Mouse (Mus musculus): ENCODE measurements around the gene Tigd2. TPM values are rescaled to one million over a fixed set of nuclear protein-coding genes. Genes with fewer than 3 reads are reported as not detected.

Tigd2 gene
- polyA plus RNA-seq, 1 experiment = 3.6 TPM

DNA sequence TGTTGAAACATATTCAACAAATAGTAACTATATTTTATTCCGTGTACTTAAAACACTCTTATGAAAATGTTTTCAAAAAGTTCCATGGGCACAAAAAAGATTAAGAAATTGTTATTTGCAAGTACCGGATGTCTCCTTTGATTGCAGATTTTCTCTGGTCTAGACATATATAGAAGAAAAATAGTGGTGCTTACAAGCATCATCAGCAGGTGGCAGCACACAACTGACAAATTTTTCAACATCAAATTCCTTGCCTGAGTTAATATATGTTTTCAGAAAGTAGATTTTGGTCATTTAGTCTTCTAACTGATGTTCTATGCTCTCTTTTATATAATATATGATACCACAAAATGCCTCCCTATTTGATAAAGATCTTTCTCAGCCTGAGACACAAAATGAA is 41.0 kb downstream of the Tigd2 start:
- no peaks in the 10 kb centered on the region for H3K36me3 ChIP-seq (ENCODE audit: control insufficient read depth, insufficient read depth, low read length)
- no peak overlapping the region for H3K27ac ChIP-seq (ENCODE audit: insufficient read depth, low read length)
- no peaks in the 10 kb centered on the region for H3K27me3 ChIP-seq (ENCODE audit: control insufficient read depth, insufficient read depth, low read length)
- no peak overlapping the region for H3K4me3 ChIP-seq (ENCODE audit: extremely low read depth, insufficient read depth, insufficient read length)
- WGBS = 25% methylated on average over 2 of the region's 2 CpGs
- DNase-seq (ENCODE audit: low read depth in 1 of 2, low spot score in 2 of 2) = peak; percentile 9 to 15
- TF ChIP-seq POLR2A (IDR thresholded peaks at IDR 0.05; ENCODE audit: low read depth, low read length) (no peak), CTCF (IDR thresholded peaks at IDR 0.05; ENCODE audit: extremely low read depth, insufficient read depth, insufficient read length, insufficient replicate concordance) (no peak)
- no peaks in the 10 kb centered on the region for H3K4me1 ChIP-seq (ENCODE audit: control insufficient read depth, insufficient read depth, insufficient read length)

DNA sequence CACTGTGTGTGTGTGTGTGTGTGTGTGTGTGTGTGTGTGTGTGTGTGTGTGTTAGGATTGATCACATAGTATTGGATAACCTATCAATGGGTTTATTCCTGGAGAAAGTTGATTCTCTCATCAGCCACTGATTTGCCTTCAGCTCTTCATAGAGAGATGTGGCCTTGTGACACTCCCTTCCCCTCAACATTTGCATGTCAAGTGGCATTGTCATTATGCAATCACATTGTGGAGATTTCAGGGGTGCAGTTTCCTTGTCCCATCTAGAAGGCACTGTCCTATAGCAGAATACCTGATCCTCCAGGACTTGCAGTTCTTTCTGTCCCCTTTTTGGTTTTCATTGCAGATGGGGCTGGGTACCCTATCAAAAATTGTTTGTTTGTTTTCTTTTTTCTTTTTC is 41.9 kb downstream of the Tigd2 start:
- no peak for DNase-seq (ENCODE audit: low read depth in 1 of 2, low spot score in 2 of 2)

DNA sequence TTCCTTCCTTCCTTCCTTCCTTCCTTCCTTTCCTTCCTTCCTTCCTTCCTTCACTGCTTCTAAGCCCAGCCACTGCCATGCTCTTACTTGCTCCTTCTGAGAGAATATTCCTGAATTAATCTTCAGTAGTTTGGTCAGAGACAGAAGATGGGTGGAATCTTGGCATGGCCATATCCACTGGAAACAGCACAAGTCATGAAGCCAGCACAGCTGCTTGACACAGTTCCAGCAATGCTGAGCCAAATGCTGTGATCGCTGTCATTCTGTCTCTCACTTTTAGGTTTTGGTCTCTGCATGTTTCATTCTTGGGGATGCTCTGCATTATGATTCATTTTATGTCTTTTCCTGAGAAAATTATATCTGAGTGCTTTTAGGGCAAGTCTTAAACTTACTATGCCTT is 47.2 kb downstream of the Tigd2 start:
- H3K36me3 ChIP-seq (ENCODE audit: control insufficient read depth, insufficient read depth, low read length) = no peaks in the 10 kb centered on the region

More for the DNA sequence above, 41.9 kb downstream of the Tigd2 start:
- H3K4me1 ChIP-seq (ENCODE audit: control insufficient read depth, insufficient read depth, insufficient read length) = no peaks in the 10 kb centered on the region
- H3K36me3 ChIP-seq (ENCODE audit: control insufficient read depth, insufficient read depth, low read length) = no peaks in the 10 kb centered on the region
- H3K27ac ChIP-seq (ENCODE audit: insufficient read depth, low read length) = no peak overlapping the region
- H3K4me3 ChIP-seq (ENCODE audit: extremely low read depth, insufficient read depth, insufficient read length) = no peak overlapping the region
- H3K27me3 ChIP-seq (ENCODE audit: control insufficient read depth, insufficient read depth, low read length) = no peaks in the 10 kb centered on the region
- no peak for TF ChIP-seq CTCF (IDR thresholded peaks at IDR 0.05; ENCODE audit: extremely low read depth, insufficient read depth, insufficient read length, insufficient replicate concordance)
- TF ChIP-seq POLR2A (IDR thresholded peaks at IDR 0.05; ENCODE audit: low read depth, low read length) = no peak

More for the DNA sequence above, 47.2 kb downstream of the Tigd2 start:
- Histone ChIP-seq H3K4me3 (ENCODE audit: extremely low read depth, insufficient read depth, insufficient read length) (no peak overlapping the region), H3K27me3 (ENCODE audit: control insufficient read depth, insufficient read depth, low read length) (no peaks in the 10 kb centered on the region), H3K4me1 (ENCODE audit: control insufficient read depth, insufficient read depth, insufficient read length) (no peaks in the 10 kb centered on the region), H3K27ac (ENCODE audit: insufficient read depth, low read length) (no peak overlapping the region)
- TF ChIP-seq POLR2A (IDR thresholded peaks at IDR 0.05; ENCODE audit: low read depth, low read length) (no peak), CTCF (IDR thresholded peaks at IDR 0.05; ENCODE audit: extremely low read depth, insufficient read depth, insufficient read length, insufficient replicate concordance) (no peak)
- 88% methylated on average over 1 of the region's 1 CpGs for WGBS
- no peak for DNase-seq (ENCODE audit: low read depth in 1 of 2, low spot score in 2 of 2)

Other genes starting within 250 kb of the Tigd2 start
- gene Fam13a, start 184.3 kb upstream of the Tigd2 start, polyA plus RNA-seq (2012; rRNA removed) = 0.78 and 0.89 TPM in 2 replicates
- gene Gprin3, start 217.4 kb downstream of the Tigd2 start, polyA plus RNA-seq (2012; rRNA removed) = 0.38 and 0.50 TPM in 2 replicates